Mouse (Mus musculus) liver, embryonic 14.5 days (tissue): ENCODE results near the gene Tssk6.

Source experiments
- CTCF ChIP-seq: IDR thresholded peaks from 2 replicates; pipeline ENCODE4 v1.5.1; 2016; ENCODE audit warnings: antibody characterized with exemption, low read depth, control low read depth
- EP300 ChIP-seq: IDR thresholded peaks from 2 replicates; pipeline ENCODE4 v1.6.1; 2016; ENCODE audit warnings: antibody characterized with exemption, low read depth

DNA sequence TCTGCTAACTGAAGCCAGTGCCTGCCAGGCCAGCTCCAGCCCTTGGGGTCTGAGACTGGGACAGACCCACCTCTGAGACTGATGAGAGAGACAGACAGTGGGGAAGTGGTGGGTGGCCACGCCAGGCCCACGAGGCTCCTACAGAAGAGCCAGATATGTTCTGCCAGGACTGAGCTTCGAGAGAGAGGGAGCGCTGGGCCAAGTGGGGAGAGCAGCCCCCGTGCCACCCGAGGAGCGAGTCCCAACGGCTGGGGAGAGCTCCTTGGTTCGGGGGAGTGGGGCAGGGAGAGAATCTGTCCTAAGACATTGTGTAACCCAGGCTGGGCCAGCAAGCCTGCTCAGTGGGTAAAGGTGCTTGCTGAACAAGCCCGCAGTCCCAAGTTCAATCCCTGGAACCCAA lies 25.0 kb upstream of the Tssk6 start:
- TF ChIP-seq CTCF (no peak), EP300 (no peak)
